Mouse (Mus musculus) kidney, adult 18-20 months (tissue): Measurements from ENCODE around the gene Hsd17b13.
"Not testable (repeated sequence)": the region's sequence is repeated elsewhere in the genome, so short reads cannot be mapped to it uniquely, and the experiment has no call there.

Experiments used
- DNase-seq: peaks from one replicate; pipeline ENCODE4 v3.0.0; 2021

The Hsd17b13 gene

GRCm38 (mm10) chr5:103977907-103978570 lies 829 bp upstream of the Hsd17b13 start:
- DNase-seq = no peak

- DNase-seq = no peak
Measured at GRCm38 (mm10) chr5:103975736-103976135, 1.5 kb downstream of the Hsd17b13 start.

- DNase-seq = no peak
Measured at GRCm38 (mm10) chr5:103972801-103973200, 4.4 kb downstream of the Hsd17b13 start.

- DNase-seq = no peak
Measured at GRCm38 (mm10) chr5:103972379-103972778, 4.8 kb downstream of the Hsd17b13 start.

GRCm38 (mm10) chr5:103971051-103971450 lies 6.2 kb downstream of the Hsd17b13 start:
- DNase-seq = no peak

- no peak for DNase-seq
Measured at GRCm38 (mm10) chr5:103962935-103963429, 14.2 kb downstream of the Hsd17b13 start.

- DNase-seq = no peak
Measured at GRCm38 (mm10) chr5:103954638-103955037, 22.6 kb downstream of the Hsd17b13 start.

- no peak for DNase-seq
Measured at GRCm38 (mm10) chr5:103953135-103954083, 23.8 kb downstream of the Hsd17b13 start.

- not testable (repeated sequence) for DNase-seq
Measured at GRCm38 (mm10) chr5:103950138-103950537, 27.1 kb downstream of the Hsd17b13 start.

GRCm38 (mm10) chr5:103943183-103943582 lies 34.0 kb downstream of the Hsd17b13 start:
- DNase-seq = no peak

GRCm38 (mm10) chr5:103939856-103940255 lies 37.4 kb downstream of the Hsd17b13 start:
- no peak for DNase-seq

GRCm38 (mm10) chr5:103939350-103939652 lies 37.9 kb downstream of the Hsd17b13 start:
- DNase-seq = no peak

GRCm38 (mm10) chr5:103938547-103939349 lies 38.5 kb downstream of the Hsd17b13 start:
- no peak for DNase-seq

- DNase-seq = peak; percentile 19
Measured at GRCm38 (mm10) chr5:103936906-103937589, 40.2 kb downstream of the Hsd17b13 start.

- not testable (repeated sequence) for DNase-seq
Measured at GRCm38 (mm10) chr5:103931924-103932323, 45.3 kb downstream of the Hsd17b13 start.

- DNase-seq = no peak
Measured at GRCm38 (mm10) chr5:103930511-103930910, 46.7 kb downstream of the Hsd17b13 start.

- DNase-seq = no peak
Measured at GRCm38 (mm10) chr5:103928196-103928550, 49.0 kb downstream of the Hsd17b13 start.

- DNase-seq = peak; percentile 94
Measured at GRCm38 (mm10) chr5:103927429-103928195, 49.6 kb downstream of the Hsd17b13 start.

- DNase-seq = peak; percentile 20
Measured at GRCm38 (mm10) chr5:103926398-103926797, 50.8 kb downstream of the Hsd17b13 start.

GRCm38 (mm10) chr5:103923755-103924154 lies 53.5 kb downstream of the Hsd17b13 start:
- no peak for DNase-seq

GRCm38 (mm10) chr5:103923101-103923500 lies 54.1 kb downstream of the Hsd17b13 start:
- DNase-seq = no peak

- no peak for DNase-seq
Measured at GRCm38 (mm10) chr5:103922436-103922835, 54.8 kb downstream of the Hsd17b13 start.
